Mouse (Mus musculus) heart, postnatal 25 days (tissue): ENCODE data around the gene Rnf135. TPM values are rescaled to one million over a fixed set of nuclear protein-coding genes. Genes with fewer than 3 reads are reported as not detected.
"Not testable (repeated sequence)": the region's sequence is repeated elsewhere in the genome, so short reads cannot be mapped to it uniquely, and the experiment has no call there.

Experiments used
- DNase-seq: peaks from one replicate; pipeline ENCODE4 v3.0.0; 2022; ENCODE audit warnings: low spot score
- intact Hi-C: fragments of 180-260 bp; cut with DNase I; formaldehyde crosslinking; loops from one replicate; pipeline ENCODE4 v1.15.1; 2025
- total RNA-seq, 2 experiments: library from RNA; stranded (reverse); gene quantifications; 2 replicates each; pipeline ENCODE4 v1.2.3; 2021

The Rnf135 gene
- total RNA-seq, 2 experiments from 2014 or later: 5.8 to 6.0 TPM

GRCm38 (mm10) chr11:80159018-80159417 is 24.6 kb upstream of the Rnf135 start:
- no peak for DNase-seq
- intact Hi-C loops: no loop called here

- intact Hi-C loops: no loop called here
- DNase-seq: no peak
Measured at GRCm38 (mm10) chr11:80161041-80161440, 22.6 kb upstream of the Rnf135 start.

- intact Hi-C loops: no loop called here
- no peak for DNase-seq
Measured at GRCm38 (mm10) chr11:80163362-80164116, 20.1 kb upstream of the Rnf135 start.

GRCm38 (mm10) chr11:80164224-80164623 is 19.4 kb upstream of the Rnf135 start:
- no peak for DNase-seq
- intact Hi-C loops: no loop called here

- no peak for DNase-seq
- intact Hi-C loops: no loop called here
Measured at GRCm38 (mm10) chr11:80168121-80168520, 15.5 kb upstream of the Rnf135 start.

GRCm38 (mm10) chr11:80168611-80169249 is 14.9 kb upstream of the Rnf135 start:
- intact Hi-C loops: no loop called here
- DNase-seq: no peak

- intact Hi-C loops: no loop called here
- DNase-seq: no peak
Measured at GRCm38 (mm10) chr11:80169629-80170028, 14.0 kb upstream of the Rnf135 start.

GRCm38 (mm10) chr11:80170351-80170750 is 13.3 kb upstream of the Rnf135 start:
- DNase-seq: no peak
- intact Hi-C loops: no loop called here

- intact Hi-C loops: no loop called here
- no peak for DNase-seq
Measured at GRCm38 (mm10) chr11:80171884-80172283, 11.8 kb upstream of the Rnf135 start.

GRCm38 (mm10) chr11:80173963-80174670 is 9.5 kb upstream of the Rnf135 start:
- no peak for DNase-seq
- intact Hi-C loops: no loop called here

- DNase-seq: no peak
- intact Hi-C loops: no loop called here
Measured at GRCm38 (mm10) chr11:80176911-80177895, 6.4 kb upstream of the Rnf135 start.

GRCm38 (mm10) chr11:80178316-80178715 is 5.3 kb upstream of the Rnf135 start:
- DNase-seq: no peak
- intact Hi-C loops: no loop called here

GRCm38 (mm10) chr11:80181021-80181749 is 2.5 kb upstream of the Rnf135 start:
- no peak for DNase-seq
- intact Hi-C loops: loop anchor here (5.0 kb wide), 2 partner anchors 39 to 94 kb away; partner anchors contain the start of genes Atad5 and Tefm

- DNase-seq: not testable (repeated sequence)
- intact Hi-C loops: loop anchor here (5.0 kb wide), 2 partner anchors 41 to 96 kb away; partner anchors contain the start of genes Atad5 and Tefm
Measured at GRCm38 (mm10) chr11:80183054-80183704, 472 bp upstream of the Rnf135 start.

GRCm38 (mm10) chr11:80184531-80185071 is 950 bp downstream of the Rnf135 start:
- intact Hi-C loops: loop anchor here (2.0 to 5.0 kb wide), 4 partner anchors 24 to 97 kb away; partner anchors contain the start of genes Adap2, Atad5, Rhot1 and Tefm
- DNase-seq: no peak

GRCm38 (mm10) chr11:80185441-80185976 is 1.9 kb downstream of the Rnf135 start:
- intact Hi-C loops: loop anchor here (2.0 kb wide), 2 partner anchors 23 to 31 kb away; partner anchors contain the start of genes Adap2 and Rhot1
- not testable (repeated sequence) for DNase-seq

- DNase-seq: no peak
- intact Hi-C loops: no loop called here
Measured at GRCm38 (mm10) chr11:80190280-80190679, 6.6 kb downstream of the Rnf135 start.

GRCm38 (mm10) chr11:80193827-80194226 is 10.2 kb downstream of the Rnf135 start:
- intact Hi-C loops: no loop called here
- DNase-seq: no peak
